Mouse (Mus musculus): Measurements from ENCODE around the gene Cep131. TPM values are rescaled to one million over a fixed set of nuclear protein-coding genes. Genes with fewer than 3 reads are reported as not detected.

The Cep131 gene
- polyA plus RNA-seq, 1 experiment from 2014 or later, result 28.1 TPM

DNA sequence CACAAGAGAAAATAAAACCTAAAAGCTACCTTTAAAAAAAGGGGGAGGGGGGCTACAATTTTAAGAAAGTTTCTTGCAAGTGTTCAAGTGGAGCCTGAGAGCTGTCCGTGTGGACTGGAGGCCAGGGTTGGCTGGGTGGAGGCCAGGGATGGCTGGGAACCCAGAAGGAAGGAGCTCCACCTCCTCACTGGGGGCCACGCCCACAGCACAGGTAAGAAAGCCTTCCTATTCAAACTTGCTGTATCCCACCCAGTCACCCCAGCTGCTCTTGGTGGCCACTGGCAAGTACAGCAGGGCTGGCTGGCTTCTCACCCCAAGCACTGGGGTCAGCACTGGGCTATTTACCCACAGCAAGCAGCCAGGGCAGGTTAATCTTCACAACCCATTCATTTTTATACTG is 20.4 kb upstream of the Cep131 start:
- no peaks in the 10 kb centered on the region for H3K4me1 ChIP-seq (ENCODE audit: control insufficient read depth, insufficient read depth, low read length)
- no peaks in the 10 kb centered on the region for H3K27me3 ChIP-seq (ENCODE audit: control insufficient read depth, insufficient read depth, low read length)
- 86% methylated on average over 2 of the region's 2 CpGs for WGBS
- H3K4me3 ChIP-seq (ENCODE audit: low read length), result no peak overlapping the region
- no peak overlapping the region for H3K27ac ChIP-seq (ENCODE audit: low read depth, low read length)
- H3K4me2 ChIP-seq (replicated peaks; ENCODE audit: low read depth, low read length), result no peak overlapping the region
- no peak for ATAC-seq (ENCODE audit: low FRiP score, low TSS enrichment)
- peaks cover 52% of the 10 kb centered on the region for H3K36me3 ChIP-seq (ENCODE audit: control insufficient read depth, insufficient read depth, low read length)
- no peak overlapping the region for H3K9ac ChIP-seq (ENCODE audit: low read depth, low read length)
- no peaks in the 10 kb centered on the region for H3K9me3 ChIP-seq (ENCODE audit: control insufficient read depth, low read length)

DNA sequence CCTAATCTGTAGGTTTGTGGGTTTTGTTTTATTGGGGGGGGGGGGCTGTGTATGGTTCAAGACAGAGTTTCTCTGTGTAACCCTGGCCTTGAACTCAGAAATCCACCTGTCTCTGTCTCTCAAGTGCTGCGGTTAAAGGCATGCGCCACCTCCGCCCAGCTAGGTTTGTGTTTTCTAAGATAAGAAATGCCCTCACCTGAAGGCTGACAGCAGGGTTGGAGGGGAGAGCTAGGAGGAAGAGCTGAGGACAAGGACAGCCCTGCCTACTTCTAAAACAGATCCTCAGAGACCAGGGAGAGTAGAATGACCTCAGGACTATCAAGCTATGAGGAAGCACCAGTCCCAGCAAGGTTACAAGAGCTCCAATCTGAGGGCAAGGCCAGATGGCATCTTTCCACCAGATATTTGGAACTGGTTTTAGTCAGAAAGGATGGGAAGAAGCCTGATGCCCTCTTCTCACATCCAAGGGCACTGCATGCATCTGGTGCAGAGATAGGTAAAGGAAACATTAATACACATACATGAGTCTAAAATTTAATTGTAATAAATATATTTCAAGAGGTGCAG is 16.9 kb upstream of the Cep131 start:
- no peak overlapping the region for H3K4me2 ChIP-seq (replicated peaks; ENCODE audit: low read depth, low read length)
- 88% methylated on average over 3 of the region's 3 CpGs for WGBS
- no peak overlapping the region for H3K9ac ChIP-seq (ENCODE audit: low read depth, low read length)
- no peak overlapping the region for H3K27ac ChIP-seq (ENCODE audit: low read depth, low read length)
- H3K36me3 ChIP-seq (ENCODE audit: control insufficient read depth, insufficient read depth, low read length), result peaks cover 40% of the 10 kb centered on the region
- H3K9me3 ChIP-seq (ENCODE audit: control insufficient read depth, low read length), result no peaks in the 10 kb centered on the region
- H3K4me1 ChIP-seq (ENCODE audit: control insufficient read depth, insufficient read depth, low read length), result peaks cover 8% of the 10 kb centered on the region; the same call in 1 of the 2 replicates
- no peak overlapping the region for H3K4me3 ChIP-seq (ENCODE audit: low read length)
- no peak for ATAC-seq (ENCODE audit: low FRiP score, low TSS enrichment)
- H3K27me3 ChIP-seq (ENCODE audit: control insufficient read depth, insufficient read depth, low read length), result no peaks in the 10 kb centered on the region

DNA sequence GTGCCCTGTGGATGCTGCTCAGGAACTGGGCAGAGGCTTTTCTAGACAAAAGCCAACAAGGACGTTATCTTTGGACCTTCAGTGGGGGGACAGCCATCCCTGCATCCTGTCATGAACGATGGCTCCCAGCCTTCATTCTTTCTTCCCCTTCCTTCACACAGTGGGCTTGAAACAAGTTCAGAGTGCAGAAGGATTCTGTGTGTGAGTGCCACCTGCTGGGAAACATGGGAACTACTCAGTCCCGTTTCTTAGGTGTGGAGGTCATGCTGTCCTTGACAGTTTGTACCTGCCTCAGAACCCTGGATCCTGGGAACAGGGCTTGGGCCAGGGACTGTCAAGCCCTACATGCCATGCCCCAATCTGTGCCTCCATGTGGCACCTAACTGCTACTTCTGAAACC is 14.4 kb upstream of the Cep131 start:
- no peak overlapping the region for H3K9ac ChIP-seq (ENCODE audit: low read depth, low read length)
- no peak for ATAC-seq (ENCODE audit: low FRiP score, low TSS enrichment)
- H3K4me2 ChIP-seq (replicated peaks; ENCODE audit: low read depth, low read length), result no peak overlapping the region
- no peaks in the 10 kb centered on the region for H3K9me3 ChIP-seq (ENCODE audit: control insufficient read depth, low read length)
- peaks cover 30% of the 10 kb centered on the region for H3K36me3 ChIP-seq (ENCODE audit: control insufficient read depth, insufficient read depth, low read length)
- H3K27ac ChIP-seq (ENCODE audit: low read depth, low read length), result no peak overlapping the region
- H3K27me3 ChIP-seq (ENCODE audit: control insufficient read depth, insufficient read depth, low read length), result no peaks in the 10 kb centered on the region
- H3K4me3 ChIP-seq (ENCODE audit: low read length), result no peak overlapping the region
- peaks cover 15% of the 10 kb centered on the region for H3K4me1 ChIP-seq (ENCODE audit: control insufficient read depth, insufficient read depth, low read length)
- 6% methylated on average over 3 of the region's 3 CpGs for WGBS

DNA sequence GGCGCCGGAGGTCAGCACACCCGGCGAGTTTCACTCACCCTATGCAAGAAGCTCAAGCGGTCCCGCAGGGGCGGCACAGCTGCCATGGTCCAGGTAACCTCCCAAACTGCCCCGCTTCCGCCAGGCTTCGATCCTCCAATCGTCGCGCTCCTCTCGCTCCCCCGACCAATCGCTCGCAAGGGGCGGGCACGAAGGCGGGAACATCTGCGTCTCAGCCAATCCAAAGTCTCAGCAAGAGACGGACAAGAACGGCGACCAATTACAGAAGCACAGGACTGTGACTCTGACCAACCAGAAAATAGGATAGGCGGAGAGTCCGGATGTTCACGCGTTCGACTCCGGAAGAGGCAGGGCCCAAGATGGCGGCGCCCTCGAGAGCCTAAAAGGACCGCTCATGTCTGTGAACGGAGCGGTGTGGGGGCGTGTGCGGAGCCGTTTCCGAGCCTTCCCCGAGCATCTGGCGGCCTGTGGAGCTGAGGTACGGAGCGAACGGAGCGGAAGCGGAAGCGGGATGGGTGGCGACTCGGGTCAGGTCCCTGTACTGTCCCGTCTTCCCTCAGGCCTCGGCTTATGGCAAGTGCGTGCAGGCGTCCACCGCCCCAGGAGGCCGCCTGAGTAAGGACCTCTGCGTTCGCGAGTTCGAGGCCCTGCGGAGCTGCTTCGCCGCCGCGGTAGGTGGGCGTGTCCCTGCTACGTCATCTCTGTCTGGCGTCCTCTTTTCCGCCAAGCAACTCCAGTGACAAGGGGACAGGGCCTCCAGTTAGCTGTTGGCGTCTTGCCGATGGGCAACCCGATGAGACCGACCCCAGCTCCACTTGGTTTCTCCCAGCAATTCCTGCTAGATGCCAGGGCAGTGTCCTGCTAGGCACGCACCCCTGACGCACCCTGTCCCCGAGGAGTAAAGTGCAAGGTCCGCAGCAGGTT is 12.2 kb upstream of the Cep131 start, which contains the start of the genes Tepsin and Ndufaf8:
Gene Tepsin, minus strand, starts transcription at position 144 of the 924 bp plus-strand sequence.
Gene Ndufaf8, plus strand, starts transcription at position 341 of the 924 bp plus-strand sequence.
- Histone ChIP-seq H3K9me3 (ENCODE audit: control insufficient read depth, low read length) (no peaks in the 10 kb centered on the region), H3K9ac (ENCODE audit: low read depth, low read length) (peak within 1 kb of the TSS; percentile 86), H3K36me3 (ENCODE audit: control insufficient read depth, insufficient read depth, low read length) (peaks cover 25% of the 10 kb centered on the region), H3K4me1 (ENCODE audit: control insufficient read depth, insufficient read depth, low read length) (peaks cover 15% of the 10 kb centered on the region), H3K4me3 (ENCODE audit: low read length) (peak within 1 kb of the TSS; percentile 81), H3K27me3 (ENCODE audit: control insufficient read depth, insufficient read depth, low read length) (no peaks in the 10 kb centered on the region), H3K27ac (ENCODE audit: low read depth, low read length) (peak within 1 kb of the TSS; percentile 93), H3K4me2 (replicated peaks; ENCODE audit: low read depth, low read length) (peak within 1 kb of the TSS; percentile 87)
- WGBS, result under 1% methylated on average over 77 of the region's 77 CpGs
- peak; percentile 96 for ATAC-seq (ENCODE audit: low FRiP score, low TSS enrichment)

DNA sequence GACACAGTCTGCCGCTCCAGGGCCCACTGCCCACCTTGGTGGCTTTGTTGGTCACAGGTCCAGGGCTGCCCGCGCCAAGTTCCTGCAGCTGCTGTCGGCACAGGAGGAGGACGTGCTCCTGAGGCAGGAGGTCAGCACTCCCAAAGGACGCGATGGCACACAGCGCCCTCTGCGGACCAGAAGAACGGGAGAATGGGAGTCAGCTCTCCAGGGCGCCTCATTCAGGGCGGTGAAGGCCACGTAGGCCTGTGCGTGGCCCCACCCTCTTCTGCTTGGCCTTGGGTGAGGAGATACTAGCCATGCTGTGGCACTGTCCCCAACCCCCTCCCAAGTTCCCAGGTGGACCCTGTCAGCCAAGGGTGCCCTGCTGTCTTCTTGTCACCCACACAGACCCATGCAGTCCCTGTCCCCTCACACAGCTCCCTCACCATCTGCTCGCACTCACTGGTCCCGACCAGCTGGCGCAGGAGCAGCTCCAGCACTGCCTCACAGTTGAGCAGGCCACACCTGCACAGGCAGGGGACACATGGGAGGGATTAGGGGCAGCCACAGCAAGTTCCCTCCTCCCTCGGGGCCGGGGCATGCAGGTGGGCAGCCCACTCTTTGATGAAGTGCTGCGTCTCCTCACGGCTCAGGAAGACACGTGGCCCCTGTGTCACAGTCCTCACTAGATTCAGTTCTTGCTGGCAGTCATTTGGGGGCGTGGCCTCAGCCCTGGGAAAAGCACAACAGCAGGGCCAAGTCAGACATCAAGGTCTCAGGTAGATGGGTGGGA is 6.4 kb upstream of the Cep131 start:
- Histone ChIP-seq H3K9ac (ENCODE audit: low read depth, low read length) (no peak overlapping the region), H3K9me3 (ENCODE audit: control insufficient read depth, low read length) (no peaks in the 10 kb centered on the region), H3K27me3 (ENCODE audit: control insufficient read depth, insufficient read depth, low read length) (no peaks in the 10 kb centered on the region), H3K4me3 (ENCODE audit: low read length) (no peak overlapping the region), H3K4me1 (ENCODE audit: control insufficient read depth, insufficient read depth, low read length) (peaks cover 6% of the 10 kb centered on the region), H3K36me3 (ENCODE audit: control insufficient read depth, insufficient read depth, low read length) (peaks cover 48% of the 10 kb centered on the region), H3K27ac (ENCODE audit: low read depth, low read length) (no peak overlapping the region), H3K4me2 (replicated peaks; ENCODE audit: low read depth, low read length) (no peak overlapping the region)
- WGBS, result 75% methylated on average over 23 of the region's 23 CpGs
- ATAC-seq (ENCODE audit: low FRiP score, low TSS enrichment), result peak; percentile 24; the same call in 1 of the 2 replicates

DNA sequence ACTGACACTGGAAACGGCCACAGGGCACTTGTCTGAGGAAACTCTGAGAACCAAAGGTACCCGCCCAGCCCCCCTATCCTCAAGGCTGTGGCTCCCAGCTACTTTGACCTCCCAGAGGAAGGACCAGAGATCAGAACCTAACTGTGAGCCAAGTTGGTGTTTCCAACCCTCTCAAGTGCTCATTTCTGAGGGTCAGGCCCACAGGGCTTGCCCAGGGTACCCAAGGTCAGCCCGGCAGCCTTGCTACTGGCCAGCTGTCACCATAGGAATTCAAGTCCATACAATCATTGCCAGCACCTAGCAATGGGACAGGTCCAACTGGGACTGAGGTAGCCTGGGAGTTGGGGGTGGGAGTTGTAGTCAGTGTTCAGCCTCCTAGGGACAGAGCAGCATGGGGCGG is 4.0 kb upstream of the Cep131 start:
- Histone ChIP-seq H3K4me2 (replicated peaks; ENCODE audit: low read depth, low read length) (no peak overlapping the region), H3K36me3 (ENCODE audit: control insufficient read depth, insufficient read depth, low read length) (peaks cover 45% of the 10 kb centered on the region), H3K27ac (ENCODE audit: low read depth, low read length) (no peak overlapping the region), H3K9ac (ENCODE audit: low read depth, low read length) (no peak overlapping the region), H3K9me3 (ENCODE audit: control insufficient read depth, low read length) (no peaks in the 10 kb centered on the region), H3K27me3 (ENCODE audit: control insufficient read depth, insufficient read depth, low read length) (no peaks in the 10 kb centered on the region), H3K4me3 (ENCODE audit: low read length) (no peak overlapping the region), H3K4me1 (ENCODE audit: control insufficient read depth, insufficient read depth, low read length) (peaks cover 4% of the 10 kb centered on the region)
- WGBS, result 89% methylated on average over 4 of the region's 4 CpGs
- ATAC-seq (ENCODE audit: low FRiP score, low TSS enrichment), result no peak

DNA sequence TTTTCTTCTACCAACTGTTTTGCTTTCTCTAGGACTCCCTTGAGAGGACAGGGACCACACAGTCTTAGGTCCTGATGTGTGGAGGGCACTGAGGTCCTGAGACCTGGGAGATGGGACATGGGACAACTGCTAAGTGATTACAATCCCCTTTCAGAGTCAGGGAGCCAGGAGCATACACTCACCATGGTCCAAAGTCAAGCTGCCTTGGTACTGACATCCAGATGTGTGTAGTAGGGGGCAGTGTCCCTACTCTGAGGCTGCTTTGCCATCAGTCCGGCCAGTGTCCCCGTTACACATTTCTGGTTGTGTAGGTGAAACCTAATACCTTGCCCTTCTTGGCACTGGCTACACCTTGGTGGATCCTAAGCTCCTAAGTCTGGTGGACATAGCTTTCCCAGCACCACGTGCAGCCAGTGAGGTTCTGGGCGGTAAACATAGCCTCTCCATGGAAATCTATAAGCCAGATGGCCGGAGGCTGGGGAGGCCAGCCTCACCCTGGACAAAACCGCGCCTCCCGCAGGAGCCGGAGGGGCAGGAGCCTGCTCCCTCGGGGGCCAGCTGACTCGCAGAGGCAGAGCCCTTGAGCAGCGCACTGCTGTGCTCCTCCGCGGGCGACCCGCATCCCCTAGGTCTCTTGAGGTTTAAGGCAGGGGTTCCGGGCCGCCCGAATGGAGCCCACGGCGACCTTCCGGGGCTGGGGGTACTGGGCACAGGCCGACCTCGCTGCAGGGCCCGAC is 568 bp downstream of the Cep131 start:
- peaks cover 9% of the 10 kb centered on the region for H3K4me1 ChIP-seq (ENCODE audit: control insufficient read depth, insufficient read depth, low read length)
- peak overlapping the region; percentile 25; the same call in 1 of the 2 replicates for H3K27ac ChIP-seq (ENCODE audit: low read depth, low read length)
- 0% methylated on average over 25 of the region's 25 CpGs for WGBS
- H3K4me3 ChIP-seq (ENCODE audit: low read length), result peak overlapping the region; percentile 75
- no peaks in the 10 kb centered on the region for H3K27me3 ChIP-seq (ENCODE audit: control insufficient read depth, insufficient read depth, low read length)
- ATAC-seq (ENCODE audit: low FRiP score, low TSS enrichment), result peak; percentile 39
- H3K36me3 ChIP-seq (ENCODE audit: control insufficient read depth, insufficient read depth, low read length), result peaks cover 21% of the 10 kb centered on the region; the same call in 1 of the 2 replicates
- H3K9me3 ChIP-seq (ENCODE audit: control insufficient read depth, low read length), result no peaks in the 10 kb centered on the region
- H3K4me2 ChIP-seq (replicated peaks; ENCODE audit: low read depth, low read length), result peak overlapping the region; percentile 91
- H3K9ac ChIP-seq (ENCODE audit: low read depth, low read length), result peak overlapping the region; percentile 90

DNA sequence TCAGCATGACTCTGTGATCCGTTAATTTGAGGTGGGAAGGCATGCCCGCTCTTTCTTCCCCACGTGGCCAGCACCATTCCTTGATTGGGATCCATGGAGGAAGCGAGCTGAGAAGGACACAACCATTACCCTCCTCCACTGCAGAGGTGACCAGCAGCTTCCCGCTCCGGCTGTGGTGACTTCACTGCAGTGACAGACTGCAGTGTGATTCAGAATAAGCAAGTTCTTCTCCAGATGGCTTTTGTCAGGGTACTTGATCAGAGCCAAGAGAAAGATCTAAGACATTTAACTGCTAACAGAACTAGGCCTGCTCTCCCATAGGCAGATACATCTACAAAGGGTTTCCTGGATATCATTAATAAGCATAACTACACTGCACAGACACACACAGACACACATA is 6.3 kb downstream of the Cep131 start:
- no peak overlapping the region for H3K27ac ChIP-seq (ENCODE audit: low read depth, low read length)
- H3K4me1 ChIP-seq (ENCODE audit: control insufficient read depth, insufficient read depth, low read length), result peaks cover 1% of the 10 kb centered on the region
- ATAC-seq (ENCODE audit: low FRiP score, low TSS enrichment), result no peak
- H3K9ac ChIP-seq (ENCODE audit: low read depth, low read length), result no peak overlapping the region
- no peaks in the 10 kb centered on the region for H3K9me3 ChIP-seq (ENCODE audit: control insufficient read depth, low read length)
- WGBS, result 76% methylated on average over 6 of the region's 6 CpGs
- H3K4me2 ChIP-seq (replicated peaks; ENCODE audit: low read depth, low read length), result no peak overlapping the region
- H3K36me3 ChIP-seq (ENCODE audit: control insufficient read depth, insufficient read depth, low read length), result peaks cover 66% of the 10 kb centered on the region
- H3K4me3 ChIP-seq (ENCODE audit: low read length), result no peak overlapping the region
- no peaks in the 10 kb centered on the region for H3K27me3 ChIP-seq (ENCODE audit: control insufficient read depth, insufficient read depth, low read length)
